Mouse (Mus musculus) forebrain, embryonic 15.5 days (tissue): Measurements from ENCODE around the gene Fbxo21. TPM values are rescaled to one million over a fixed set of nuclear protein-coding genes. Genes with fewer than 3 reads are reported as not detected.

Experiments
- ATAC-seq: fragments of 200-750 bp; cut with Nextera tagmentation; replicated peaks from 2 replicates; pipeline ENCODE4 v1.8.0; 2017; ENCODE audit warnings: mild to moderate bottlenecking, moderate TSS enrichment, moderate library complexity
- H3K27ac ChIP-seq: fragments of 300-500 bp; sonication (generic); replicated peaks from 2 replicates; pipeline ENCODE4 v1.5.1; 2015; ENCODE audit warnings: mild to moderate bottlenecking, inconsistent platforms
- H3K27me3 ChIP-seq: fragments of 300-500 bp; sonication (generic); 2 replicates; pipeline ENCODE4 v1.6.1; 2015; ENCODE audit warnings: inconsistent platforms
- H3K36me3 ChIP-seq: fragments of 300-500 bp; sonication (generic); 2 replicates; pipeline ENCODE4 v1.6.1; 2015; ENCODE audit warnings: mild to moderate bottlenecking, inconsistent platforms
- H3K4me1 ChIP-seq: fragments of 300-500 bp; sonication (generic); 2 replicates; pipeline ENCODE4 v1.6.1; 2015; ENCODE audit warnings: inconsistent platforms
- H3K4me2 ChIP-seq: fragments of 300-500 bp; sonication (generic); replicated peaks from 2 replicates; pipeline ENCODE4 v1.6.1; 2015; ENCODE audit warnings: mild to moderate bottlenecking, inconsistent platforms
- H3K4me3 ChIP-seq: fragments of 300-500 bp; sonication (generic); 2 replicates; pipeline ENCODE4 v1.5.1; 2015; ENCODE audit warnings: mild to moderate bottlenecking, inconsistent platforms
- H3K9ac ChIP-seq: fragments of 300-500 bp; sonication (generic); replicated peaks from 2 replicates; pipeline ENCODE4 v1.6.1; 2015; ENCODE audit warnings: mild to moderate bottlenecking, inconsistent platforms
- H3K9me3 ChIP-seq: fragments of 300-500 bp; sonication (generic); 2 replicates; pipeline ENCODE4 v1.6.1; 2016; ENCODE audit warnings: inconsistent platforms
- WGBS: fragments of 180-500 bp; shearing (Covaris S2); methylation state at CpG from one replicate; pipeline ENCODE4 v1.1.7; 2015; ENCODE audit warnings: mixed read lengths; 5-methylcytosine and 5-hydroxymethylcytosine counted together
- polyA plus RNA-seq: library from polyadenylated mRNA; unstranded; fragments of >200 nt; fragmentation: Nextera tagmentation; extraction: Ambion mirVana; gene quantifications from 2 replicates; pipeline ENCODE4 v1.2.1, GENCODE M21; 2015

Gene Fbxo21
- 183 and 193 TPM in 2 replicates for polyA plus RNA-seq

- Histone ChIP-seq H3K36me3 (0 out of 2 replicates have a peak, but pooled peaks cover 5% of the 10 kb centered on the region), H3K27ac (peak within 1 kb of the TSS; percentile 90), H3K9me3 (no peaks in the 10 kb centered on the region), H3K4me1 (peaks cover 32% of the 10 kb centered on the region), H3K9ac (peak within 1 kb of the TSS; percentile 100), H3K27me3 (no peaks in the 10 kb centered on the region), H3K4me3 (peak within 1 kb of the TSS; percentile 99), H3K4me2 (peak within 1 kb of the TSS; percentile 73)
- peak; percentile 86 for ATAC-seq
- under 1% methylated on average over 77 of the region's 88 CpGs for WGBS
These were observed at the start of gene Fbxo21 for GRCm38 (mm10) chr5:117976657-117977500. Fbxo21 (plus strand) TSS chr5:117976730.

DNA sequence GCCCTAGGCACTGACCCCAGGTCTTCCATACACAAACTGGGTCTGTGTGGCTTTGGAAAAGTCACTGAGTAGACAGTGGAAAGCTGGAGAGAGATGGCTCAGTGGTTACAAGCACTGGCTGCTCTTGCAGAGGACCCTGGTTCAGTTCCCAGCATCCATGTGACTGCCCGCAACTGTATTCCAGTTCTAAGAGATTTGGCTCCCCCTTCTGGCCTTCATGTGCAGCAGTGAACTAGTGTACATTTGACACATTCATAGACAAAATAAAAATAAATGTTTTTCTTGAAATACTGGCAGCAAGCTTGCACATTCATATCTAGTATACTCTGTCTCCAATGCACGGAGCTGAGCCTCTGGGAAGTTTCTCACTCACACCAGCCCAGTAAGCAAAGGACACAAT lies 48.0 kb upstream of the Fbxo21 start:
- WGBS, result 95% methylated on average over 2 of the region's 2 CpGs
- Histone ChIP-seq H3K9me3 (no peaks in the 10 kb centered on the region), H3K9ac (no peak overlapping the region), H3K27me3 (no peaks in the 10 kb centered on the region), H3K4me3 (no peak overlapping the region), H3K36me3 (no peaks in the 10 kb centered on the region), H3K27ac (no peak overlapping the region), H3K4me2 (no peak overlapping the region), H3K4me1 (peaks cover 14% of the 10 kb centered on the region)
- ATAC-seq, result no peak

DNA sequence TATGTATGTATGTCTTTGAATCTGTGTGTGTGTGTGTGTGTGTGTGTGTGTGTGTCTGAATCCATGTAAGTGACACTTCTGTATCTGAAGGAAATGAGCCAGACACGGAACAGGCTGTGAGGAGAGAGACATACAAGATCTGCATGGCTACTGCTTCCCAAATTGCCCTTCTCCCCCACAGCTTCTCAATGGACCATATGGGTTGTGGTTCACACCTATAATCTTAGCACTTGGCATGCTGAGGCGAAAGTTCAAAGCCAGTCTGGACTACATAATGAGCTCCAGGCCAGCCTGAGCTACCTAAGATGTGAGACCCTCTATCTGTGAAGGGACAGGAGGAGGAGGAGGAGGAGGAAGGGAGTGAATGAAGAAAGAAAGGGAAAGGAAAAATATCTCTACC lies 44.3 kb upstream of the Fbxo21 start:
- Histone ChIP-seq H3K27me3 (no peaks in the 10 kb centered on the region), H3K27ac (peak overlapping the region; percentile 68), H3K4me1 (peaks cover 14% of the 10 kb centered on the region), H3K9ac (no peak overlapping the region), H3K4me2 (no peak overlapping the region), H3K36me3 (no peaks in the 10 kb centered on the region), H3K4me3 (no peak overlapping the region), H3K9me3 (no peaks in the 10 kb centered on the region)
- WGBS, result 57% methylated on average over 2 of the region's 2 CpGs
- peak; percentile 55; the same call in 1 of the 2 replicates for ATAC-seq

DNA sequence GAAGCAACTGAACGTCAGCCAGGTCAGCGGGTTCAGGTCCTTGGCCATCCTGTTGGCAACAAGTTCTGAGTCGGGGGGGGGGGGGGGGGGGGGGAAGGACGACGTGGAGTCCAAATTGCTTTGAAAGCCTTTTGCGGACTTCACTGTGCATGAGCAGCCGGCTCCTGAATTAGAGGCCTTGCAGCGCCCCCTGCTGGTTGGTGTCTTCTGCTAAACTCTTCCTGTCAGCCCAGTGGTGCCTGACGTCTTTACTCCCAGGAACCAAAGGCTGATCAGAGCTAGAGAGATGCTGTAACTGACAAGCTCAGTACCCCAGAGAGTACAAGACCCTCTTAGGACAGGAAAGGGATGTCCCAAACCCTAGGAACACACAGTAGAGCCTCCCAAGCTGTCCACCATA lies 43.7 kb upstream of the Fbxo21 start:
- H3K27ac ChIP-seq, result peak overlapping the region; percentile 68; the same call in 1 of the 2 replicates
- no peaks in the 10 kb centered on the region for H3K27me3 ChIP-seq
- no peak overlapping the region for H3K4me3 ChIP-seq
- H3K4me2 ChIP-seq, result no peak overlapping the region
- H3K9me3 ChIP-seq, result no peaks in the 10 kb centered on the region
- peak; percentile 48 for ATAC-seq
- no peaks in the 10 kb centered on the region for H3K36me3 ChIP-seq
- 2% methylated on average over 5 of the region's 9 CpGs for WGBS
- H3K4me1 ChIP-seq, result peaks cover 14% of the 10 kb centered on the region
- H3K9ac ChIP-seq, result no peak overlapping the region

DNA sequence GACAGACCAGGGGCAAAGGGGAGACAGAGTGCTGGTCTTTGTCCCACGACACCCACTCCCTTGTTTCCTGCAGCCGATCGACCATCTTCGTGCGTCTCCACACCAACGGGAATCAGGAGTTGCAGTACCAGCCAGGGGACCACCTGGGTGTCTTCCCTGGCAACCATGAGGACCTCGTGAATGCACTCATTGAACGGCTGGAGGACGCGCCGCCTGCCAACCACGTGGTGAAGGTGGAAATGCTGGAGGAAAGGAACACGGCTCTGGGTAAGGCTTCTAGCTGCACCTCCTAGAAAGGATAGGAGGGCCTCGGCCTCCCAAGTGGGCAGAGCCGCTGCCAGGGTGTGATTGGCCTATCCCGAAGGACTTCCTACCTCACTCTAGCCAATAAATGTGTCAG lies 40.2 kb upstream of the Fbxo21 start:
- Histone ChIP-seq H3K36me3 (no peaks in the 10 kb centered on the region), H3K27ac (no peak overlapping the region), H3K9ac (no peak overlapping the region), H3K27me3 (no peaks in the 10 kb centered on the region), H3K9me3 (no peaks in the 10 kb centered on the region), H3K4me3 (no peak overlapping the region), H3K4me1 (peaks cover 19% of the 10 kb centered on the region), H3K4me2 (no peak overlapping the region)
- 71% methylated on average over 16 of the region's 16 CpGs for WGBS
- no peak for ATAC-seq

GRCm38 (mm10) chr5:117937186-117937585 lies 39.3 kb upstream of the Fbxo21 start:
- Histone ChIP-seq H3K4me2 (no peak overlapping the region), H3K27ac (no peak overlapping the region), H3K9ac (no peak overlapping the region), H3K36me3 (no peaks in the 10 kb centered on the region), H3K27me3 (no peaks in the 10 kb centered on the region), H3K4me3 (no peak overlapping the region), H3K9me3 (no peaks in the 10 kb centered on the region), H3K4me1 (peaks cover 15% of the 10 kb centered on the region)
- WGBS, result 73% methylated on average over 3 of the region's 3 CpGs
- no peak for ATAC-seq

GRCm38 (mm10) chr5:117938182-117938581 lies 38.3 kb upstream of the Fbxo21 start:
- Histone ChIP-seq H3K9ac (no peak overlapping the region), H3K27me3 (no peaks in the 10 kb centered on the region), H3K4me1 (peaks cover 6% of the 10 kb centered on the region; the same call in 1 of the 2 replicates), H3K4me3 (no peak overlapping the region), H3K4me2 (peak overlapping the region; percentile 15; the same call in 1 of the 2 replicates), H3K27ac (0 out of 2 replicates have a peak overlapping the region, but pooled peaks have one; percentile 32), H3K36me3 (no peaks in the 10 kb centered on the region), H3K9me3 (no peaks in the 10 kb centered on the region)
- ATAC-seq, result 0 out of 2 replicates have a peak, but pooled peaks have one; percentile 50
- 8% methylated on average over 14 of the region's 14 CpGs for WGBS

DNA sequence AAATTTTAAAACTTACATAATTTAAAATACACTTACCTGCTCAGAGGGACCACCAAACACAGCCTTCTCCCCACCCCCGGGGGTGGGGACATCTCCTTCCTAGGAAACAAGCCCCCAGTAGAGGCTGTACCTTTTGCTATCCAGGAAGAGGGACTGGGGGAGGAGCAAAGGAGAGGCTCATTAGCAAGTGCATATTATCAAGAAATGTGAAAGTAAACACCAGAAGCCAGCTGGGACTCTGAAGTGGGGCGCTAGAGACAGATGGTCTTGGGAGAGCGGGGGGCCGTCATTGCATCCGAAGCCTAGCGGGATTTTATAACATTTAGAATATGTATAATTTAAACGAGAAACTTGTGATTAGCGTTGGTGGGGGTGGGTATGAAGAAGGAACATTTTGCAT lies 37.1 kb upstream of the Fbxo21 start:
- Histone ChIP-seq H3K9me3 (no peaks in the 10 kb centered on the region), H3K27ac (peak overlapping the region; percentile 75), H3K4me1 (peaks cover 5% of the 10 kb centered on the region; the same call in 1 of the 2 replicates), H3K4me3 (no peak overlapping the region), H3K36me3 (no peaks in the 10 kb centered on the region), H3K4me2 (no peak overlapping the region), H3K27me3 (no peaks in the 10 kb centered on the region), H3K9ac (no peak overlapping the region)
- WGBS, result 46% methylated on average over 8 of the region's 8 CpGs
- ATAC-seq, result peak; percentile 74

GRCm38 (mm10) chr5:117941552-117941951 lies 35.0 kb upstream of the Fbxo21 start:
- H3K4me2 ChIP-seq, result no peak overlapping the region
- no peak overlapping the region for H3K9ac ChIP-seq
- 61% methylated on average over 3 of the region's 3 CpGs for WGBS
- peaks cover 5% of the 10 kb centered on the region; the same call in 1 of the 2 replicates for H3K4me1 ChIP-seq
- no peaks in the 10 kb centered on the region for H3K9me3 ChIP-seq
- H3K4me3 ChIP-seq, result no peak overlapping the region
- no peaks in the 10 kb centered on the region for H3K27me3 ChIP-seq
- no peak overlapping the region for H3K27ac ChIP-seq
- no peak for ATAC-seq
- H3K36me3 ChIP-seq, result no peaks in the 10 kb centered on the region

DNA sequence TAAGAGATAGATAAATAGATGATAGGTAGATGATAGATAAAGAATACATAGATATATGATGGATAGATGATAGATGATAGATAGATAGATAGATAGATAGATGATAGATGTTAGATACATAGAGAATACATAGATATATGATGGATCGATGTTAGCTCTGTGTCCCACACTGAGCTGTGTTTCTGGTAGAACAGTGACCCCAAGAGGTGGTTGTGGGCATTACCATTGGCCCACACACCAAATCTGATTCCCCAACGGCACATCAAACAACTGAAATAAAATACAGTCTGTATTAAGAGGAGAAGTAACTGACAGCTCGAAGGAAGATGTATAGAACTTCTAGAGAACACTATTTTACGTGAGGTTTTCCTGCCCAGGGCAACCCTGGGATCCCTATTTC lies 29.9 kb upstream of the Fbxo21 start:
- Histone ChIP-seq H3K36me3 (no peaks in the 10 kb centered on the region), H3K9ac (no peak overlapping the region), H3K27me3 (no peaks in the 10 kb centered on the region), H3K4me1 (no peaks in the 10 kb centered on the region), H3K9me3 (no peaks in the 10 kb centered on the region), H3K4me2 (no peak overlapping the region), H3K4me3 (no peak overlapping the region), H3K27ac (no peak overlapping the region)
- 0 out of 2 replicates have a peak, but pooled peaks have one; percentile 51 for ATAC-seq
- WGBS, result 22% methylated on average over 4 of the region's 4 CpGs

DNA sequence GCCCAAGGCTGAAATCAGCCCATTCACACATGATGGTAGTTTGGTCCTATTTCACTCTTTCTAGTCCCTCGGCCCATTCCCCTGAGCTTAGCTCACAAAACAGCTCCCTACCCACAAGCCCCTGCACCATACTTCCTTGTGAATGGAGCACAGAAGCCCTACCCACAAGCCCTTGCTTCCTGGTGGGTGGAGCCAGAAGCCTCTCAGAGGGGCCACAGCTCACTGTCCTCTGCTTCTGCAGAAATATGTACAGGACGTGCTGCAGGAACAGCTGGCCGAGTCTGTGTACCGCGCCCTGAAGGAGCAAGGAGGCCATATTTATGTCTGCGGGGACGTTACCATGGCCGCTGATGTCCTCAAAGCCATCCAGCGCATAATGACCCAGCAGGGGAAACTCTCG lies 27.1 kb upstream of the Fbxo21 start:
- ATAC-seq, result no peak
- no peak overlapping the region for H3K27ac ChIP-seq
- H3K4me1 ChIP-seq, result no peaks in the 10 kb centered on the region
- H3K9me3 ChIP-seq, result no peaks in the 10 kb centered on the region
- no peak overlapping the region for H3K9ac ChIP-seq
- no peaks in the 10 kb centered on the region for H3K27me3 ChIP-seq
- 85% methylated on average over 10 of the region's 10 CpGs for WGBS
- H3K4me3 ChIP-seq, result no peak overlapping the region
- no peaks in the 10 kb centered on the region for H3K36me3 ChIP-seq
- no peak overlapping the region for H3K4me2 ChIP-seq

DNA sequence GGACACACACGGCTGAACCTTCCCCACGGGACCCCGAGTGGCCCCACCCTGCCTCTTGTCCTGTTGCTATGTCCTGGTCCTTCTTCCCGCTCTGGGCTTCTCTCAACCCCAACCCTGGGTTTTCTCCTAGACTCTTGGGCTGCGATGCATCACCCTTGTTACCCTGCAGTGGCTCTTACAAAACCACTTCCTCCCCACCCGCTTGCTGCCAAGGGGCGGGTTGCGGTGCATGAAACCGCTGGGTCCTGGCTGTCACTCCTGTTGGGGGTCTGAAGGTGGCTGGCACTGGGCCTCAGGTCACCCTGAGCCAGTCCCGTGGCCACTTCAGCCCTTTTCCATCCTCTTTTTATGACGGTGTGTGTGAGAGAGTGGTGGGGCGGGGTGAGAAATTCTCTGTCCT lies 22.6 kb upstream of the Fbxo21 start:
- Histone ChIP-seq H3K4me1 (no peaks in the 10 kb centered on the region), H3K9me3 (no peaks in the 10 kb centered on the region), H3K4me2 (no peak overlapping the region), H3K27me3 (no peaks in the 10 kb centered on the region), H3K9ac (no peak overlapping the region), H3K4me3 (no peak overlapping the region), H3K27ac (no peak overlapping the region), H3K36me3 (no peaks in the 10 kb centered on the region)
- 93% methylated on average over 12 of the region's 12 CpGs for WGBS
- no peak for ATAC-seq
